Mouse (Mus musculus): ENCODE data around the gene Gm13124.

GRCm38 (mm10) chr4:144544689-144545088, 20.2 kb downstream of the Gm13124 start:
- no peak for TF ChIP-seq POLR2A (IDR thresholded peaks at IDR 0.05; ENCODE audit: borderline replicate concordance, low read depth, low read length)
- TF ChIP-seq CTCF (IDR thresholded peaks at IDR 0.05; ENCODE audit: low read depth, low read length) = no peak
